Mouse (Mus musculus) G1E (cell line): ENCODE measurements around the gene Hexa.

Experiments used
- CTCF ChIP-seq: IDR thresholded peaks from 2 replicates; pipeline ENCODE4 v1.5.1; 2012; ENCODE audit warnings: low read depth, low read length, inconsistent platforms, mixed read lengths
- GATA1 ChIP-seq: IDR thresholded peaks from 2 replicates; pipeline ENCODE4 v1.6.1; 2012; ENCODE audit warnings: borderline replicate concordance, low read length, inconsistent platforms, mixed read lengths
- POLR2AphosphoS5 ChIP-seq: IDR thresholded peaks from 2 replicates; pipeline ENCODE4 v1.6.1; 2012; ENCODE audit warnings: low read depth, low read length, inconsistent platforms; ENCODE audit not compliant: insufficient replicate concordance

GRCm38 (mm10) chr9:59553719-59554118 is 14.4 kb downstream of the Hexa start:
- TF ChIP-seq CTCF (no peak), GATA1 (no peak), POLR2AphosphoS5 (no peak)
